Mouse (Mus musculus): ENCODE results near the gene Fbxo6.

DNA sequence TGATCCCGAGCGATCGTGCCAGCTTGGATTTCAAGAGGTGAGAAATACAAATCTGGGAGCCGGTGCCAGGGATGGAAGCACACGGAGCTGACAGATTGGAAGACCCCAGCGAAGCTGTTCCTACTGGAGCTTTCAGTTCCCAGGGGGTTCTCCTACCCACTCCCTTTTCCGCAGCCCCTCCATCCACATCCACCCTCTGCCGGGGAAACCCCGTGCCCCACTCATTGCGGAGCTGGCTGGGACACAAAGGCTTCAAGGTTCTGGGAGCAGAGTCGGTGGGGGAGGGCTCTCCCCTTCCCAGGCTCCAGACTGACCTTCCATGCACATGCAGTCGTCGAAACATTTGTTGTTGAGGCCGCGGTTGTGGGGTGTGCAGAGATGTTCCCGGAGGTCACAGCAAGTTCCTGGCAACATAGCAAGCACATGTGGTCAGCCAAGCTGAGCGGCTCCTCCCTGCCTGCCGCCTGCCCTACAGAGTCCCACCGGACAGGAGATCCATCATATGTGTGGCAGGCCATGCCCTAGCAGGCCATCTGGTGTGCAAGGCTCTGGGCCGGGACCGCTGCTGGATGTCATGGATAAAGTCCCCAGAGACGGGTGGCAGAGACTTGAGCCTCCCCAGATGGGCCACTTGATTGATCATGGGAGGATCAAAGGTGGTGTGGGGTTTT is 44.2 kb downstream of the Fbxo6 start:
- TF ChIP-seq CTCF (IDR thresholded peaks at IDR 0.05; ENCODE audit: extremely low read depth, insufficient read length, insufficient replicate concordance, low read depth, low read length) (no peak), POLR2A (IDR thresholded peaks at IDR 0.05; ENCODE audit: low read depth, low read length) (no peak)
